Mouse (Mus musculus): ENCODE data around the gene Csrp1. TPM values are rescaled to one million over a fixed set of nuclear protein-coding genes. Genes with fewer than 3 reads are reported as not detected.

Csrp1 gene
- polyA plus RNA-seq, 1 experiment from 2014 or later, result 207 TPM

DNA sequence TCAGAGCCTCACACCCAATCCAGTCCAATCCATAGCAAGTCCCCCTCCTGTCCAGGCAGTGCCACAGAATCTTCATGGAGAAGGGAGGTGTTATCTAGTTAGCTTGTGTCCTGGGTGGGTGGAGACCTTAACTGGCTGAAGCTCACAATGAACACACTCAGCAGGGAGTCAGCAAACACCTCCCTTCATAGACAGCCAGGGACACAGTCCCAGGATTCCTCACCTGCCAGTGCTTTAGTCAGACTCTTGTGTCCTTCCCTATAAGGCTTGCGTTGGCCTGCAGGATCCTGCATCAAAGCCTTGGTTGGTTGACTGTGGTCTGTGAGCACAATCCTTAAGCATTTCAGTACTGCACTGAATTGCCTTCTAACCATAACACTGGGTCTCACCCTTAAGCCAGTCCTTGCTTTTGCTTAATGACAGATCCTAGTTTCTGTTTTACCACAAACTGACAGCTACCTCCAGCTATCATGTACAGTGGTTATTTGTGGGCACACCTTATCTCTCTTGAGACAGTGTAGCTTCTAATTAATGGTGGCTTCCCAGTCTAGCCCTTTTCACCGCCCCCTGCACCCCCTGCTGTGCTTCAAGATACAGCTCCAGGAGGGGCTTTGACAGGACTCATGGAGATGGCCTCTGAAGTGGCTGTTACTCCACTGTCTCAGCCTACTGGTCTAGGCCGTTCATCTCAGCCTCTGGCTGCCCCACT is 4.8 kb upstream of the Csrp1 start:
- Histone ChIP-seq H3K4me1 (peaks cover 31% of the 10 kb centered on the region), H3K36me3 (no peaks in the 10 kb centered on the region), H3K9ac (peak overlapping the region; percentile 44; the same call in 1 of the 2 replicates), H3K4me2 (no peak overlapping the region), H3K9me3 (no peaks in the 10 kb centered on the region), H3K27ac (replicated peaks) (peak overlapping the region; percentile 88), H3K27me3 (replicated peaks) (no peaks in the 10 kb centered on the region), H3K4me3 (no peak overlapping the region)
- ATAC-seq (ENCODE audit: extremely low read depth, insufficient number of reproducible peaks, low FRiP score, low TSS enrichment), result peak; percentile 6; the same call in 1 of the 2 replicates
- WGBS, result 25% methylated on average over 3 of the region's 3 CpGs

DNA sequence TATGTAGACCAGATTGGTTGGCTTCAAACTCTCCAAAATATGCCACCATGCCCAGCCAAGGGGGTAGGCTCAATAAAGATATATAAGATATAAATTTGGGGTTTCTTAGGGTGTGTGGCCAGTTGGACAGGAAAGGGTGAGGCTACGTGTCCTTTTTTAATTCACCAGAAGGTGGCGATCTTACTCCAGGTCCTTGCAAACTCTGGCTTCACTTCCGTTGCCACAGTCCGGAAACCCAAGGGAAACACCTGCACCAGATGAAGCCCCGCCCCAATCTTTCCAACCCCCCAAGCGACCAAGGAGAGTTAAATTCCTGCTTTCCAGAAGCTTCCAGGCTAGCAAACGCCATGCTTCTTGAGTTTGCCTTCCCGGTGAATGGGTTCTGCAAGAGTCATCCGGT is 375 bp upstream of the Csrp1 start:
- Histone ChIP-seq H3K9ac (no peak overlapping the region; the same call in 1 of the 2 replicates), H3K9me3 (no peaks in the 10 kb centered on the region), H3K4me1 (peaks cover 27% of the 10 kb centered on the region), H3K36me3 (no peaks in the 10 kb centered on the region), H3K4me3 (no peak overlapping the region), H3K27me3 (replicated peaks) (no peaks in the 10 kb centered on the region), H3K27ac (replicated peaks) (peak overlapping the region; percentile 46; the same call in 1 of the 2 replicates), H3K4me2 (peak overlapping the region; percentile 28)
- WGBS, result 22% methylated on average over 9 of the region's 9 CpGs
- ATAC-seq (ENCODE audit: extremely low read depth, insufficient number of reproducible peaks, low FRiP score, low TSS enrichment), result no peak

DNA sequence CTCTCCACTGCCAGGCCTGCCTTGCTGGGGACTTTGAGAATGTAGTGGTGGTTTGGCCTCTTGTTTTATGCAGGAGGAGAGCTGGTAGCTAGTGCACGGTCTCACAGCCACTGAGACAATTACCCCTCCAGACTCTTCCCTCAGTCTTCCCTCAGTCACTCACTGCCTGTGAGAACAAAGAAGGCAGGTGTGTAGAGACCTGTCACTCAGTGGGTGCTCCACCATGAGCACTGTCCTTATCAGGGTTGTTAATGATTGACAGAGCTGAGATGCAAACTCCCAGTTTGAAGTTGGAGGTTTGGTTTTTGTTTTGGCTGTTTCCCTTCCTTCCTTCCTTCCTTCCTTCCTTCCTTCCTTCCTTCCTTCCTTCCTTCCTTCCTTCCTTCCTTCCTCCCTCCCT is 3.2 kb downstream of the Csrp1 start:
- Histone ChIP-seq H3K4me2 (no peak overlapping the region), H3K9ac (0 out of 2 replicates have a peak overlapping the region, but pooled peaks have one; percentile 19), H3K27me3 (replicated peaks) (no peaks in the 10 kb centered on the region), H3K4me1 (peaks cover 32% of the 10 kb centered on the region), H3K27ac (replicated peaks) (no peak overlapping the region), H3K4me3 (no peak overlapping the region), H3K36me3 (no peaks in the 10 kb centered on the region), H3K9me3 (no peaks in the 10 kb centered on the region)
- ATAC-seq (ENCODE audit: extremely low read depth, insufficient number of reproducible peaks, low FRiP score, low TSS enrichment), result no peak
- 70% methylated on average over 1 of the region's 1 CpGs for WGBS

DNA sequence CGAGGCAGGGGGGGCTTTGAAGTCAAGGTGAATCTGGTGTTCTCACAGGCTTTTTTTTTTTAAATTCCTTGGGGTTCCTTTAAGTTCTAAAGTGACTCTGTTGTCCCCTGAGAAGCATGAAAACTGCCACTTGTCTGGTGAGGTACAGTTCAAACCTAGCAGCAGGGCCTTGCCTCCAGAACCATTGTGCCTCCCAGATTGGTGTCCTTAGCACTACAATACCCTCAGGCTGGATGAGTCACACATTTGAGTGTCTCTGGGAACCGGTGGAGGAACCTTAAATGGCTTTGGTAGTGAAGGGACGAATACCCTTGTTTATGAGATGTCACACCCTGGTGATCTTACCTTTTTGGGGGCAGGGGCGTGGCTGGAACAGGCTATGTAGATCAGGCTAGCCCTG is 4.3 kb downstream of the Csrp1 start:
- Histone ChIP-seq H3K9ac (no peak overlapping the region), H3K9me3 (no peaks in the 10 kb centered on the region), H3K36me3 (no peaks in the 10 kb centered on the region), H3K4me3 (no peak overlapping the region), H3K4me2 (no peak overlapping the region), H3K27me3 (replicated peaks) (no peaks in the 10 kb centered on the region), H3K27ac (replicated peaks) (no peak overlapping the region; the same call in 1 of the 2 replicates), H3K4me1 (peaks cover 41% of the 10 kb centered on the region)
- no peak for ATAC-seq (ENCODE audit: extremely low read depth, insufficient number of reproducible peaks, low FRiP score, low TSS enrichment)
- 70% methylated on average over 4 of the region's 4 CpGs for WGBS

DNA sequence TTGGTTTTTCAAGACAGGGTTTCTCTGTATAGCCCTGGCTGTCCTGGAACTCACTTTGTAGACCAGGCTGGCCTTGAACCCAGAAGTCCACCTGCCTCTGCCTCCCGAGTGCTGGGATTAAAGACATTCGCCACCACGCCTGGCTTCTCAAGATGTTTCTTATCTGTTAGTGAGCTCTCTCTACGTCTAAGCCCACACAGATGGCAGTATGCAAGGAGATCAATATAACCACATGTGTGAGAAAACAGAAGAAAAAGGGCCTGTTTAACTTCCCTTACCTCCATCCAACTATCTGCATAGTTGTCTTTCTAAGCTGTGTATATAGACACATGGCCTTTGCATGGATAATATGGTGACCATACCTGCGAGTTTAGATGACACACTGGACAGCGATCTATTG is 5.5 kb downstream of the Csrp1 start:
- no peak for ATAC-seq (ENCODE audit: extremely low read depth, insufficient number of reproducible peaks, low FRiP score, low TSS enrichment)
- no peaks in the 10 kb centered on the region for H3K36me3 ChIP-seq
- H3K27me3 ChIP-seq (replicated peaks), result no peaks in the 10 kb centered on the region
- no peak overlapping the region for H3K4me2 ChIP-seq
- 89% methylated on average over 6 of the region's 6 CpGs for WGBS
- no peak overlapping the region for H3K9ac ChIP-seq
- peaks cover 41% of the 10 kb centered on the region for H3K4me1 ChIP-seq
- H3K9me3 ChIP-seq, result no peaks in the 10 kb centered on the region
- H3K4me3 ChIP-seq, result no peak overlapping the region
- H3K27ac ChIP-seq (replicated peaks), result peak overlapping the region; percentile 39; the same call in 1 of the 2 replicates

DNA sequence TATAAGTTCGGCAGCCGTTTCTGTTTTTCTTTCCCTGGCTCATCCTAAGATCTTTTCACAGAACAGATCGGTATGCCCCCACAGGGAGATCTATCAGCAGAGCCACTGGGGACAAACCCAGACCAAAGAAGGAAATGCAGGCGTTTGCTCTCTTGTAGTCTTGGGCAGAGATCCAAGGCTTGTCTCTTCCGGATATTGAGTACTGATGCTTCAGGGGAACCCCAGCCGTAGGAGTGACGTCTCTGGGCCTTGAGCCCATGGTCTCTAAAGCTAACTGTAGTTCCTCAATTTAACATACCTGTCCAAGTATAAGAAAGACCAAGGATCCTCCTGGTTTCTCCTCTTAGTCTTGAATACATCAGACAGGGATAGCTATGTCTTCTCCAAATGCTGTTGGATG is 6.1 kb downstream of the Csrp1 start:
- Histone ChIP-seq H3K4me2 (no peak overlapping the region), H3K36me3 (no peaks in the 10 kb centered on the region), H3K27me3 (replicated peaks) (no peaks in the 10 kb centered on the region), H3K9me3 (no peaks in the 10 kb centered on the region), H3K4me3 (no peak overlapping the region), H3K4me1 (peaks cover 41% of the 10 kb centered on the region), H3K9ac (no peak overlapping the region), H3K27ac (replicated peaks) (peak overlapping the region; percentile 39; the same call in 1 of the 2 replicates)
- WGBS, result 33% methylated on average over 7 of the region's 7 CpGs
- ATAC-seq (ENCODE audit: extremely low read depth, insufficient number of reproducible peaks, low FRiP score, low TSS enrichment), result no peak

DNA sequence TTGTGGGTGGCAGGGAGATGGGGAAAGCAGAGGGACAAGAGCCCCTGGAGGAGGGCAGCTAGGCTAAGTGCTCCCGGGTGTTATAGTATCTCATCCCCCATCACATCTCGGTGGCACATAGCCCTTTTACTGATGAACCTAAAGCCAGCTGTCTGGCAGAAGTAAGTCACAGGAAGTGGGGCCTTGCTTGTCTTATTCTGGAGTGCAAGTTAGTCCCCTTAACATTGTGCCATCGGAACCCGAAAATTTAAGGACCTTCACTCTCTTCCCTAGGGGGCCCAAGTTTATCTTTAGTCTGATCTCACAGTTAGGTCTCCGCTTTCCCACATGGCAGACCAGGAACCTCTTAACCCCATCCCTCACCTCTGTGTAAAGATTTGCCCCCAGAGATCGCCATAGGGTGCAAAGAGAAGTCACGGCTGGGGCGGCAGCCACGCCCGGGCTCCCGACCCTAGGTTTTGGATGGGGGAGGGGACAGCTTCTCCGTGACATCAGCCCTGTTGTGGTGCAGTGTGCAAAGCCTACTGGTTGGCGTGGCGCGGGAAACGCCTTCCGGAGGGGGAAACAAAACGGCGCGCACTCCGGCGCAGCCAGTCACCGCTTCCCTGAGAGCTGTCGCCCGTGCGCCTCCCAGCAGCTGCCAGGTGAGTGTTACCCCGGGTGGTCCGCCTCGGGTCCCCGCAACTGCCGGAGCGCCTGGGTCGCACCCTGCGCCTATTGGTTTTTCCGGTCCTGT is 8.9 kb downstream of the Csrp1 start:
- WGBS, result 1% methylated on average over 35 of the region's 35 CpGs
- ATAC-seq (ENCODE audit: extremely low read depth, insufficient number of reproducible peaks, low FRiP score, low TSS enrichment), result peak; percentile 65; the same call in 1 of the 2 replicates
- peaks cover 68% of the 10 kb centered on the region for H3K4me1 ChIP-seq

DNA sequence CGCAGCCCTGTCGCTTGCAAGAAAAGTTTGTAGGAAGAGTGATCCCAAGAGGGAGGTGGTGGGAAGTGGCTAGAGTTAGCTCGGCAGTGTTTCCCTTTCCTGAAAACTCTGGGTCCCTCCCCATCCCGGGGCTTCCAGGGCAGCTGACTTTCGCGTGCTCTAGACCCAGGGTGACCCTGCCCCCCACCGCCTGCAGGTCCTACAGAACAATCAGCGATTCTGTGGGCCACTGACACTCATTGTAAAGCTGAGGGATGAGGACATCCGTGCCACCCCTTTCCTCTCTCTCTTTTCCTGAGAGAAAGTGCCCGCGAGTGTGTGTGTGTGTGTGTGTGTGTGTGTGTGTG is 9.5 kb downstream of the Csrp1 start:
- peak; percentile 18; the same call in 1 of the 2 replicates for ATAC-seq (ENCODE audit: extremely low read depth, insufficient number of reproducible peaks, low FRiP score, low TSS enrichment)
- Histone ChIP-seq H3K9ac (peak overlapping the region; percentile 96), H3K36me3 (no peaks in the 10 kb centered on the region; the same call in 1 of the 2 replicates), H3K4me1 (peaks cover 73% of the 10 kb centered on the region), H3K4me2 (peak overlapping the region; percentile 87), H3K4me3 (peak overlapping the region; percentile 86), H3K27ac (replicated peaks) (peak overlapping the region; percentile 98), H3K9me3 (no peaks in the 10 kb centered on the region), H3K27me3 (replicated peaks) (no peaks in the 10 kb centered on the region)
- 0% methylated on average over 11 of the region's 11 CpGs for WGBS

More for the DNA sequence above, 8.9 kb downstream of the Csrp1 start:
- Histone ChIP-seq H3K4me2 (peak overlapping the region; percentile 87), H3K27ac (replicated peaks) (peak overlapping the region; percentile 98), H3K36me3 (no peaks in the 10 kb centered on the region; the same call in 1 of the 2 replicates), H3K9ac (peak overlapping the region; percentile 96), H3K27me3 (replicated peaks) (no peaks in the 10 kb centered on the region), H3K4me3 (peak overlapping the region; percentile 86), H3K9me3 (no peaks in the 10 kb centered on the region)

DNA sequence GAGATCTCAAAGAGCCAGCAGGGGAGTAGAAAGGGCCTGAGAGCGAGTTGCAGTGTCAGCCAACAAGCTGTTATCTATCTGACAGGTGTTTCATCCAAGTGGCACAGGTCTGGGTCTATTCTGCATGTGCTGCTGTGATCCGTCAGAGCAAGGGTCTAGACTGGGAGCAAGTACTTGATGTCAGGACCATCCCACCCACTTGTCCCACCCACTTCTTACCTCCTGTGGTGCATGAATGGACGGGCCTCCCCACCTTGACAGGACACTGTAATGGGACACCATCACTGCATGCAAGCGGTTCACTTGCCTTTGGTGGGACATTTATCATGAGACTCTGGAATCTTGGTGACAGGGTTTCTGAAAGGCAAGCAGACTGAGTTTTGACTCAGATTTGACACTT is 10.0 kb downstream of the Csrp1 start:
- 9% methylated on average over 4 of the region's 4 CpGs for WGBS
- no peaks in the 10 kb centered on the region; the same call in 1 of the 2 replicates for H3K36me3 ChIP-seq
- no peak for ATAC-seq (ENCODE audit: extremely low read depth, insufficient number of reproducible peaks, low FRiP score, low TSS enrichment)
- H3K4me1 ChIP-seq, result peaks cover 78% of the 10 kb centered on the region
- H3K4me2 ChIP-seq, result peak overlapping the region; percentile 87
- no peaks in the 10 kb centered on the region for H3K27me3 ChIP-seq (replicated peaks)
- H3K27ac ChIP-seq (replicated peaks), result peak overlapping the region; percentile 98
- H3K9me3 ChIP-seq, result no peaks in the 10 kb centered on the region
- peak overlapping the region; percentile 96 for H3K9ac ChIP-seq
- H3K4me3 ChIP-seq, result peak overlapping the region; percentile 86

DNA sequence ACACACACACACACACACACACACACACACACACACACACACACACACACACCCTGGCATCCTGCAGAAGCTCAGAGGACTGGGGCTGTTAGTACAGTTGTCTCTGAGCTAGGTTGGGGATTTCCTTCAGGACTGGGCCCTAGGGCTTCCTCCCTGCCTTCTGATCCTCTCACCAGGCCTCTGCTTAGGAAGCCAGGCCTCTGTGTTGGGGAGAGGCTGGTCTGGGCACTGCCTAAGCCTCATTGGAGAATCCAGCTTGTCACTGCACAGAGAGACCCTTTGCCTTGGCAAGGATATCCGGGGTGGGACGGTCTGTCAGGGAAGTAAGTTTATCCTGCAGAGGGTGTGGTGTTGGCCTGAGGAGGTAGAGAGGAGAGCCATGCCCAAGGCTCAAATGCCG is 10.4 kb downstream of the Csrp1 start:
- peak overlapping the region; percentile 87 for H3K4me2 ChIP-seq
- H3K9me3 ChIP-seq, result no peaks in the 10 kb centered on the region
- no peak for ATAC-seq (ENCODE audit: extremely low read depth, insufficient number of reproducible peaks, low FRiP score, low TSS enrichment)
- peaks cover 83% of the 10 kb centered on the region for H3K4me1 ChIP-seq
- WGBS, result 8% methylated on average over 3 of the region's 3 CpGs
- H3K9ac ChIP-seq, result peak overlapping the region; percentile 96
- H3K36me3 ChIP-seq, result no peaks in the 10 kb centered on the region; the same call in 1 of the 2 replicates
- no peaks in the 10 kb centered on the region for H3K27me3 ChIP-seq (replicated peaks)
- peak overlapping the region; percentile 98 for H3K27ac ChIP-seq (replicated peaks)
- peak overlapping the region; percentile 86 for H3K4me3 ChIP-seq

DNA sequence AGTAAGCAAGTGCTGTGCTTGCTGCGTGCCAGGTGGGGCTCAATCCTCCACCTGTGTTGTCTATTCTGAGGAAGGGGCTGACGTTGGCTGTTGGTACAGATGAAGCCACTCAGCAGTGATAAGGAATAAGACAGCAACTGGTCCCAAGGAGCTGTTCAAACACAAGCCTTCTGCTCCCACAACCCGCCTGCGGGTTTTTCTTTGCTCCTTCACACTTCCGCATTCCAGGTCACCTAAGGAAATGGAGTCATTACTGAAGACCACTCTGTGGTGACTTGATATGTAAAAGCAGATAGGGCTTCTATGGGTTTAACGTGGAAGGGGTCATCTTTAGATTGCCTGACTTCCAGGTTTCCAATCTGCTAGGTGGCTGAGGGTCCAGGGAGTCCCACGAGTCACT is 11.5 kb downstream of the Csrp1 start:
- Histone ChIP-seq H3K9me3 (no peaks in the 10 kb centered on the region), H3K4me3 (peak overlapping the region; percentile 86), H3K9ac (peak overlapping the region; percentile 96), H3K27ac (replicated peaks) (peak overlapping the region; percentile 98), H3K36me3 (peaks cover 5% of the 10 kb centered on the region), H3K27me3 (replicated peaks) (no peaks in the 10 kb centered on the region), H3K4me2 (peak overlapping the region; percentile 87), H3K4me1 (peaks cover 84% of the 10 kb centered on the region)
- no peak for ATAC-seq (ENCODE audit: extremely low read depth, insufficient number of reproducible peaks, low FRiP score, low TSS enrichment)
- 15% methylated on average over 7 of the region's 7 CpGs for WGBS
